Mouse (Mus musculus) CH12.LX (cell line): Measurements from ENCODE around the gene Slc7a11. TPM values are rescaled to one million over a fixed set of nuclear protein-coding genes. Genes with fewer than 3 reads are reported as not detected.

ENCODE experiments used
- DNase-seq: peaks from one replicate; pipeline ENCODE4 v3.0.0-alpha.2; 2013; ENCODE audit errors: extremely low read depth
- H3K27ac ChIP-seq: 2 replicates; pipeline ENCODE4 v1.5.1; 2012; ENCODE audit warnings: low read depth, mild to moderate bottlenecking, control low read depth, moderate library complexity; ENCODE audit not compliant: insufficient read depth
- H3K27me3 ChIP-seq: replicated peaks from 2 replicates; pipeline ENCODE3; 2012; ENCODE audit warnings: inconsistent platforms
- H3K36me3 ChIP-seq, 2 experiments: replicated peaks in 1 of 2; 2 replicates each; pipeline versions ENCODE3 to v1.6.1; 2012; ENCODE audit warnings: inconsistent platforms in 1 of 2, low read length in 1 of 2, mild to moderate bottlenecking in 1 of 2, mixed read lengths in 1 of 2, moderate library complexity in 1 of 2; ENCODE audit not compliant: control insufficient read depth in 1 of 2, insufficient read depth in 1 of 2
- H3K4me1 ChIP-seq, 2 experiments: 2 replicates each; pipeline ENCODE4 v1.6.1; 2012; ENCODE audit warnings: inconsistent platforms in 1 of 2, moderate library complexity in 1 of 2; ENCODE audit not compliant: insufficient read depth in 2 of 2, control insufficient read depth in 1 of 2
- H3K4me2 ChIP-seq: 2 replicates; pipeline ENCODE4 v1.6.1; 2012; ENCODE audit warnings: low read depth, mild to moderate bottlenecking, control low read depth; ENCODE audit not compliant: poor library complexity, insufficient read depth, severe bottlenecking
- H3K4me3 ChIP-seq, 3 experiments: fragments of 150-350 bp in 1 of 3; sonication (generic) in 1 of 3; replicated peaks in 1 of 3; 2 replicates each; pipeline versions ENCODE3 to v1.5.1; 2011 to 2012; ENCODE audit warnings: low read depth in 2 of 3, low read length in 2 of 3, mild to moderate bottlenecking in 2 of 3, moderate library complexity in 2 of 3, control low read depth in 1 of 3, improper control_type of control experiment in 1 of 3, inconsistent platforms in 1 of 3, mixed read lengths in 1 of 3; ENCODE audit not compliant: poor library complexity in 1 of 3
- H3K79me2 ChIP-seq: replicated peaks from 2 replicates; pipeline ENCODE4 v1.6.1; 2012; ENCODE audit warnings: mild to moderate bottlenecking, moderate library complexity; ENCODE audit not compliant: control insufficient read depth, poor library complexity, insufficient read depth, severe bottlenecking; ENCODE audit errors: extremely low read depth
- H3K9ac ChIP-seq: 2 replicates; pipeline ENCODE4 v1.6.1; 2012; ENCODE audit warnings: low read depth, mild to moderate bottlenecking, control low read depth, moderate library complexity; ENCODE audit not compliant: insufficient read depth
- H3K9me3 ChIP-seq: replicated peaks from 2 replicates; pipeline ENCODE3; 2012; ENCODE audit warnings: low read length, inconsistent platforms, mixed read lengths
- CHD1 ChIP-seq: IDR thresholded peaks from 2 replicates; pipeline ENCODE4 v1.6.1; 2012; ENCODE audit warnings: low read depth, low read length, improper control_type of control experiment, inconsistent platforms
- CHD2 ChIP-seq: IDR thresholded peaks from 2 replicates; pipeline ENCODE4 v1.6.1; 2011; ENCODE audit warnings: low read length, improper control_type of control experiment
- E2F4 ChIP-seq: IDR thresholded peaks from 2 replicates; pipeline ENCODE4 v1.6.1; 2011; ENCODE audit warnings: low read depth, low read length, improper control_type of control experiment; ENCODE audit not compliant: insufficient replicate concordance
- EP300 ChIP-seq: IDR thresholded peaks from 2 replicates; pipeline ENCODE4 v1.6.1; 2011; ENCODE audit warnings: low read length, improper control_type of control experiment
- GABPA ChIP-seq: IDR thresholded peaks from 2 replicates; pipeline ENCODE4 v1.6.1; 2012; ENCODE audit warnings: low read depth, low read length, improper control_type of control experiment, inconsistent platforms; ENCODE audit not compliant: insufficient replicate concordance
- JUN ChIP-seq: IDR thresholded peaks from 2 replicates; pipeline ENCODE4 v1.6.1; 2011; ENCODE audit warnings: low read depth, mild to moderate bottlenecking, low read length, improper control_type of control experiment, moderate library complexity; ENCODE audit not compliant: insufficient read depth
- MAX ChIP-seq: IDR thresholded peaks from 2 replicates; pipeline ENCODE4 v1.6.1; 2011; ENCODE audit warnings: low read length, improper control_type of control experiment
- MEF2A ChIP-seq: IDR thresholded peaks from 2 replicates; pipeline ENCODE4 v1.6.1; 2014; ENCODE audit warnings: low read depth, mild to moderate bottlenecking, inconsistent platforms, low read length, improper control_type of control experiment, borderline replicate concordance
- NRF1 ChIP-seq: IDR thresholded peaks from 2 replicates; pipeline ENCODE4 v1.6.1; 2014; ENCODE audit warnings: low read depth, mild to moderate bottlenecking, inconsistent platforms, low read length, improper control_type of control experiment, moderate library complexity
- PAX5 ChIP-seq: IDR thresholded peaks from 2 replicates; pipeline ENCODE4 v1.6.1; 2012; ENCODE audit warnings: low read length, inconsistent platforms, mixed read lengths
- POLR2A ChIP-seq: IDR thresholded peaks from 2 replicates; pipeline ENCODE4 v1.6.1; 2011; ENCODE audit warnings: low read depth, mild to moderate bottlenecking, improper control_type of control experiment, low read length
- POLR2AphosphoS2 ChIP-seq: IDR thresholded peaks from 2 replicates; pipeline ENCODE4 v1.6.1; 2011; ENCODE audit warnings: low read depth, low read length, improper control_type of control experiment
- SIN3A ChIP-seq: IDR thresholded peaks from 2 replicates; pipeline ENCODE4 v1.6.1; 2012; ENCODE audit warnings: low read length, improper control_type of control experiment, inconsistent platforms
- TBP ChIP-seq: conservative IDR thresholded peaks from 2 replicates; pipeline ENCODE4 v1.6.1; 2011; ENCODE audit warnings: low read depth, low read length, improper control_type of control experiment
- ZC3H11A ChIP-seq: IDR thresholded peaks from 2 replicates; pipeline ENCODE4 v1.6.1; 2012; ENCODE audit warnings: low read depth, mild to moderate bottlenecking, inconsistent platforms, low read length, improper control_type of control experiment
- ZMIZ1 ChIP-seq: IDR thresholded peaks from 2 replicates; pipeline ENCODE4 v1.6.1; 2012; ENCODE audit warnings: low read depth, mild to moderate bottlenecking, inconsistent platforms, low read length, improper control_type of control experiment
- ZNF384 ChIP-seq: IDR thresholded peaks from 2 replicates; pipeline ENCODE4 v1.6.1; 2012; ENCODE audit warnings: low read depth, low read length, improper control_type of control experiment, inconsistent platforms
- dilution Hi-C: fragments of 300-500 bp; cut with MboI; formaldehyde crosslinking; loops from 2 replicates; pipeline ENCODE4 v1.14.3; 2020; ENCODE audit warnings: low sequenced_read_pairs; ENCODE audit not compliant: extremely low pct_unique_long_range_greater_than_20kb, extremely low pct_ligation_motif_present
- in situ Hi-C: fragments of 300-500 bp; cut with MboI; formaldehyde crosslinking; loops from 3 replicates; pipeline ENCODE4 v1.14.3; 2019; ENCODE audit warnings: low sequenced_read_pairs, low pct_ligation_motif_present, low pct_unique_long_range_greater_than_20kb, mixed read lengths
- polyA plus RNA-seq: library from polyadenylated mRNA; unstranded; fragments of >175 nt; gene quantifications from 2 replicates; pipeline ENCODE4 v1.2.1, GENCODE M21; 2012; ENCODE audit warnings: low read depth; ENCODE audit not compliant: insufficient read length
- total RNA-seq, 2 experiments: library from RNA; depleted of rRNA; stranded (reverse); fragments of 300-350 nt in 1 of 2; fragments of >200 nt in 1 of 2; gene quantifications; 2 replicates each; pipeline ENCODE4 v1.2.3; 2012 to 2014

Gene Slc7a11
- 0.13 and 0.17 TPM in 2 replicates for total RNA-seq (2012; rRNA removed)
- total RNA-seq (2014; rRNA removed), result not detected in 2 replicates
- 0.22 and 0.37 TPM in 2 replicates for polyA plus RNA-seq

GRCm38 (mm10) chr3:50443421-50443916 is at the start of gene Slc7a11:
Slc7a11 (minus strand) TSS chr3:50443614.
- DNase-seq, result no peak
- Histone ChIP-seq H3K36me3 (no peaks in the 10 kb centered on the region), H3K9me3 (peaks cover 32% of the 10 kb centered on the region), H3K79me2 (no peaks in the 10 kb centered on the region), H3K9ac (no peak within 1 kb of the TSS), H3K4me2 (no peak within 1 kb of the TSS), H3K27ac (no peak within 1 kb of the TSS), H3K4me3 (no peak within 1 kb of the TSS), H3K27me3 (no peaks in the 10 kb centered on the region), H3K4me1 (no peaks in the 10 kb centered on the region)
- in situ Hi-C loops, result loop anchor here (25.0 kb wide), 1 partner anchor 769 kb away; the partner anchor contains the start of gene Noct
- dilution Hi-C loops, result no loop called here
- TF ChIP-seq E2F4, result no peak
- TF ChIP-seq MAX, result no peak
- TF ChIP-seq POLR2AphosphoS2, result no peak
- no peak for TF ChIP-seq NRF1

DNA sequence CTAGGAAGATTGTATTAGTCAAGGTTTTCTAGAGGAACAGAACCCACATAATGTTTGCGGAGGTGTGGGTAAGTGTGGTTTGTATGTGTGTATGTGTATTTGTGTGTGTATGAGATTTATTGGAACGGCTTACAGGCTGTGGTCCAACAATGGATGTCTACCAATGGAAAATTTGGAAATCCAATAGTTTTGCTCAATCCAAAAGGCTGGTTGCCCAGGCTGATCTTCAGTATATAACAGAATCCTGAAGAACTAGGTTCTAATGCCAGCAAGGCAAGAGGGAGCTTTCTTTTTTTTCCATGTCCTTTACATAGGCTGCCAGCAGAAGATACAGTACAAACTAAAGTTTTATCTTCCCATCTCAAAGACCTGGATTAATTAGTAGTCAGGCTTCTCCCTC is 48.3 kb upstream of the Slc7a11 start:
- DNase-seq, result no peak
- dilution Hi-C loops (no loop called here), in situ Hi-C loops (no loop called here)
- Histone ChIP-seq H3K9me3 (peaks cover 14% of the 10 kb centered on the region), H3K79me2 (no peaks in the 10 kb centered on the region), H3K4me1 (no peaks in the 10 kb centered on the region), H3K4me2 (no peak overlapping the region), H3K27ac (no peak overlapping the region), H3K9ac (no peak overlapping the region), H3K36me3 (no peaks in the 10 kb centered on the region), H3K27me3 (no peaks in the 10 kb centered on the region), H3K4me3 (no peak overlapping the region)
- no peak for TF ChIP-seq EP300
- TF ChIP-seq CHD1, result no peak
- no peak for TF ChIP-seq GABPA
- TF ChIP-seq MEF2A, result no peak
- TF ChIP-seq MAX, result no peak
- TF ChIP-seq ZMIZ1, result no peak
- no peak for TF ChIP-seq PAX5
- no peak for TF ChIP-seq ZC3H11A
- TF ChIP-seq NRF1, result no peak
- no peak for TF ChIP-seq CHD2
- no peak for TF ChIP-seq ZNF384
- TF ChIP-seq SIN3A, result no peak
- TF ChIP-seq TBP, result no peak
- TF ChIP-seq JUN, result no peak
- no peak for TF ChIP-seq POLR2AphosphoS2
- no peak for TF ChIP-seq POLR2A
- no peak for TF ChIP-seq E2F4
- TF ChIP-seq, all 38 proteins: peak for 0
